Mouse (Mus musculus) erythroid progenitor cell, adult 5-6 weeks (primary cell): ENCODE measurements around the gene Csrp3. TPM values are rescaled to one million over a fixed set of nuclear protein-coding genes. Genes with fewer than 3 reads are reported as not detected.

ENCODE experiments used
- ATAC-seq: replicated peaks from 2 replicates; pipeline ENCODE4 v1.8.0; 2016; ENCODE audit warnings: moderate number of reproducible peaks, mild to moderate bottlenecking, moderate TSS enrichment, inconsistent platforms; ENCODE audit not compliant: poor library complexity, low FRiP score, severe bottlenecking
- total RNA-seq, 2 experiments: library from RNA; stranded (forward) in 1 of 2; stranded (reverse) in 1 of 2; fragments of 150-400 nt in 1 of 2; fragments of 186-747, 209-891 nt in 1 of 2; gene quantifications; 2 replicates each; pipeline versions ENCODE4 v1.2.3 to v1.2.4; 2015 to 2017; ENCODE audit warnings: low replicate concordance in 2 of 2

Gene Csrp3
- total RNA-seq, 2 experiments from 2014 or later = 1.7 TPM; not detected in 1

GRCm38 (mm10) chr7:48782432-48782831 lies 65.4 kb downstream of the Csrp3 start:
- ATAC-seq = no peak

Other genes starting within 250 kb of the Csrp3 start
- not detected in 2 replicates for gene Mrgprb3, start 204.2 kb downstream of the Csrp3 start, total RNA-seq (2015; ENCODE audit: low replicate concordance)
- gene Mrgprb3, start 204.2 kb downstream of the Csrp3 start, total RNA-seq (2017; ENCODE audit: low replicate concordance) = not detected in 2 replicates
- gene Zdhhc13, start 59.0 kb downstream of the Csrp3 start, total RNA-seq (2015; ENCODE audit: low replicate concordance) = 10.1 and 19.7 TPM in 2 replicates
- gene Zdhhc13, start 59.0 kb downstream of the Csrp3 start, total RNA-seq (2017; ENCODE audit: low replicate concordance) = 7.7 and 11.7 TPM in 2 replicates
- 418 and 438 TPM in 2 replicates for gene E2f8, start 33.6 kb upstream of the Csrp3 start, total RNA-seq (2015; ENCODE audit: low replicate concordance)
- gene E2f8, start 33.6 kb upstream of the Csrp3 start, total RNA-seq (2017; ENCODE audit: low replicate concordance) = 278 and 339 TPM in 2 replicates
- gene Nav2, start 60.7 kb upstream of the Csrp3 start, total RNA-seq (2015; ENCODE audit: low replicate concordance) = 9.7 and 29.8 TPM in 2 replicates
- 3.1 and 3.7 TPM in 2 replicates for gene Nav2, start 60.7 kb upstream of the Csrp3 start, total RNA-seq (2017; ENCODE audit: low replicate concordance)